ENCODE assay signal across 17 mouse cellular contexts in genomic region chr1:90397355-90397754, GRCm38 (mm10).
DNase-seq lines count a peak whose midpoint lies in the region; ATAC-seq and TF ChIP-seq lines count a peak whose summit lies in the region.
"Had no signal": no experiment of that assay in that cellular context is flagged by ENCODE, and none has a peak within 500 bp of the region (broad histone marks: within the 10 kb centered on the region; RNA-seq: fewer than 3 reads in every experiment).

No protein-coding gene starts in this region.

- ATAC-seq in kidney, postnatal 0 days (replicated peaks; ENCODE audit: low FRiP score, low read depth) = no peak
- no peak for ATAC-seq in forebrain, embryonic 14.5 days
- ATAC-seq in heart, embryonic 12.5 days (ENCODE audit: insufficient number of reproducible peaks, low FRiP score) = no peak
- ATAC-seq: intestine, embryonic 15.5 days had no signal

- no peaks in the 10 kb centered on the region for H3K36me3 ChIP-seq in kidney, postnatal 0 days (ENCODE audit: insufficient read depth, low read length)
- no peaks in the 10 kb centered on the region for H3K36me3 ChIP-seq in forebrain, embryonic 14.5 days (ENCODE audit: control insufficient read depth, insufficient read depth, low read length)
- no peaks in the 10 kb centered on the region for H3K36me3 ChIP-seq in myocyte (ENCODE audit: control insufficient read depth, insufficient read depth)
- H3K36me3 ChIP-seq in heart, embryonic 12.5 days = no peaks in the 10 kb centered on the region
- H3K36me3 ChIP-seq: intestine, embryonic 15.5 days had no signal

- no peak for TF ChIP-seq CTCF in kidney, postnatal 0 days (IDR thresholded peaks at IDR 0.05; ENCODE audit: low read depth)

- H3K4me2 ChIP-seq in kidney, postnatal 0 days (ENCODE audit: low read length) = no peak overlapping the region
- no peak overlapping the region for H3K4me2 ChIP-seq in forebrain, embryonic 14.5 days (ENCODE audit: low read length)
- H3K4me2 ChIP-seq in myocyte (ENCODE audit: low read depth) = no peak overlapping the region
- H3K4me2 ChIP-seq in heart, embryonic 12.5 days = no peak overlapping the region
- H3K4me2 ChIP-seq: intestine, embryonic 15.5 days had no signal

- TF ChIP-seq POLR2A in myocyte (IDR thresholded peaks at IDR 0.05; ENCODE audit: insufficient read length, low read depth) = no peak

- no peak overlapping the region for H3ac ChIP-seq in myocyte (ENCODE audit: control insufficient read depth, insufficient read length)

- H3K4me3 ChIP-seq in kidney, postnatal 0 days (replicated peaks; ENCODE audit: low read depth, low read length) = no peak overlapping the region
- H3K4me3 ChIP-seq in forebrain, embryonic 14.5 days (ENCODE audit: low read depth, low read length) = no peak overlapping the region
- no peak overlapping the region for H3K4me3 ChIP-seq in myocyte
- no peak overlapping the region for H3K4me3 ChIP-seq in heart, embryonic 12.5 days
- H3K4me3 ChIP-seq: gastrocnemius, adult 2 months; intestine, embryonic 15.5 days; left cerebral cortex, adult 2 months had no signal

- 53% methylated on average over 5 of the region's 5 CpGs for WGBS in kidney, postnatal 0 days
- WGBS in forebrain, embryonic 14.5 days = 35% methylated on average over 5 of the region's 5 CpGs
- WGBS in heart, embryonic 12.5 days = 81% methylated on average over 5 of the region's 5 CpGs

- H3K27me3 ChIP-seq in kidney, postnatal 0 days (ENCODE audit: insufficient read depth, low read length) = no peaks in the 10 kb centered on the region
- no peaks in the 10 kb centered on the region for H3K27me3 ChIP-seq in forebrain, embryonic 14.5 days (replicated peaks; ENCODE audit: control insufficient read depth, insufficient read depth, low read length)
- no peaks in the 10 kb centered on the region for H3K27me3 ChIP-seq in myocyte (ENCODE audit: control insufficient read depth, insufficient read depth, insufficient read length)
- no peaks in the 10 kb centered on the region for H3K27me3 ChIP-seq in heart, embryonic 12.5 days (replicated peaks)
- H3K27me3 ChIP-seq: intestine, embryonic 15.5 days had no signal

- no peaks in the 10 kb centered on the region for H3K4me1 ChIP-seq in kidney, postnatal 0 days (replicated peaks; ENCODE audit: insufficient read depth, low read length)
- peaks cover 5% of the 10 kb centered on the region; the same call in 1 of the 2 replicates for H3K4me1 ChIP-seq in forebrain, embryonic 14.5 days (ENCODE audit: control insufficient read depth, insufficient read depth, low read length)
- H3K4me1 ChIP-seq in heart, embryonic 12.5 days (replicated peaks) = peaks cover 19% of the 10 kb centered on the region
- H3K4me1 ChIP-seq: intestine, embryonic 15.5 days had no signal

- DNase-seq in embryo, embryonic 11 days = peak; percentile 34
- DNase-seq in embryo, embryonic 9.5 days (ENCODE audit: extremely low spot score) = no peak
- DNase-seq in kidney, postnatal 0 days (ENCODE audit: low spot score) = peak; percentile 80
- DNase-seq in kidney, adult 9 months = no peak
- DNase-seq in forebrain, embryonic 14.5 days (ENCODE audit: low spot score) = peak; percentile 20
- DNase-seq in gastrocnemius, postnatal 10 days = no peak
- DNase-seq: gastrocnemius, adult 2 months; heart, postnatal 4 days; lung, postnatal 10 days; spleen, adult 18-20 months; thymus, postnatal 4 days had no signal

- no peak overlapping the region for H3K9ac ChIP-seq in kidney, postnatal 0 days (ENCODE audit: low read depth, low read length)
- H3K9ac ChIP-seq in forebrain, embryonic 14.5 days (ENCODE audit: low read length) = no peak overlapping the region
- no peak overlapping the region for H3K9ac ChIP-seq in heart, embryonic 12.5 days
- H3K9ac ChIP-seq: intestine, embryonic 15.5 days; liver, embryonic 14.5 days had no signal

- no peak overlapping the region for H3K27ac ChIP-seq in kidney, postnatal 0 days
- no peak overlapping the region for H3K27ac ChIP-seq in forebrain, embryonic 14.5 days (ENCODE audit: low read depth, low read length)
- no peak overlapping the region for H3K27ac ChIP-seq in heart, embryonic 12.5 days (ENCODE audit: poor library complexity, severe bottlenecking)
- H3K27ac ChIP-seq: gastrocnemius, adult 2 months; intestine, embryonic 15.5 days; left cerebral cortex, adult 2 months; liver, embryonic 14.5 days; stomach, postnatal 0 days had no signal

- H3K9me3 ChIP-seq in kidney, postnatal 0 days (replicated peaks; ENCODE audit: low read length) = no peaks in the 10 kb centered on the region
- H3K9me3 ChIP-seq in forebrain, embryonic 14.5 days (replicated peaks; ENCODE audit: control insufficient read depth, low read length) = no peaks in the 10 kb centered on the region
- H3K9me3 ChIP-seq in heart, embryonic 12.5 days (replicated peaks) = no peaks in the 10 kb centered on the region
- H3K9me3 ChIP-seq: intestine, embryonic 15.5 days had no signal

- no peaks in the 10 kb centered on the region for H3K79me2 ChIP-seq in myocyte (ENCODE audit: control insufficient read depth, insufficient read depth)

TF ChIP-seq in myocyte, 11 proteins besides CTCF, POLR2A, EP300 and RAD21:
- no peak for TF ChIP-seq TCF12 (IDR thresholded peaks at IDR 0.05; ENCODE audit: insufficient read depth, poor library complexity, severe bottlenecking)
- TF ChIP-seq MYOG (IDR thresholded peaks at IDR 0.05; ENCODE audit: control insufficient read depth in 1 of 3, insufficient read depth in 1 of 3, insufficient read length in 2 of 3, low read depth in 2 of 3) = peak in 1 of 3 experiments; percentile 54
- no peak for TF ChIP-seq POLR2AphosphoS2 (IDR thresholded peaks at IDR 0.05; ENCODE audit: insufficient read length, low read depth)
- peak in 2 of 3 experiments; percentile 78 to 82 for TF ChIP-seq MYOD1 (IDR thresholded peaks at IDR 0.05; ENCODE audit: control insufficient read depth in 1 of 3, insufficient read length in 2 of 3, low read depth in 2 of 3)
- no peak for TF ChIP-seq REST (IDR thresholded peaks at IDR 0.05; ENCODE audit: insufficient read depth, insufficient read length)

Comparison
In these comparisons a context has a peak if more than half of its experiments do, and no peak if none do; other contexts are left out.
1. DNase-seq: peak in embryo, embryonic 11 days (single experiment), kidney, postnatal 0 days (single experiment) and forebrain, embryonic 14.5 days (single experiment); none in embryo, embryonic 9.5 days (single experiment), kidney, adult 9 months (single experiment) and gastrocnemius, postnatal 10 days (single experiment).